Mouse (Mus musculus) heart, postnatal 10 days (tissue): ENCODE measurements around the gene Cactin. TPM values are rescaled to one million over a fixed set of nuclear protein-coding genes. Genes with fewer than 3 reads are reported as not detected.

Experiments
- DNase-seq, 2 experiments: peaks; one replicate each; pipeline ENCODE4 v3.0.0; 2021
- intact Hi-C: fragments of 180-260 bp; cut with DNase I; formaldehyde crosslinking; loops from one replicate; pipeline ENCODE4 v1.15.1; 2025
- total RNA-seq, 2 experiments: library from RNA; stranded (reverse); gene quantifications; 2 replicates each; pipeline ENCODE4 v1.2.3; 2021

Gene Cactin
- total RNA-seq, 2 experiments from 2014 or later: 21.0 to 23.6 TPM

DNA sequence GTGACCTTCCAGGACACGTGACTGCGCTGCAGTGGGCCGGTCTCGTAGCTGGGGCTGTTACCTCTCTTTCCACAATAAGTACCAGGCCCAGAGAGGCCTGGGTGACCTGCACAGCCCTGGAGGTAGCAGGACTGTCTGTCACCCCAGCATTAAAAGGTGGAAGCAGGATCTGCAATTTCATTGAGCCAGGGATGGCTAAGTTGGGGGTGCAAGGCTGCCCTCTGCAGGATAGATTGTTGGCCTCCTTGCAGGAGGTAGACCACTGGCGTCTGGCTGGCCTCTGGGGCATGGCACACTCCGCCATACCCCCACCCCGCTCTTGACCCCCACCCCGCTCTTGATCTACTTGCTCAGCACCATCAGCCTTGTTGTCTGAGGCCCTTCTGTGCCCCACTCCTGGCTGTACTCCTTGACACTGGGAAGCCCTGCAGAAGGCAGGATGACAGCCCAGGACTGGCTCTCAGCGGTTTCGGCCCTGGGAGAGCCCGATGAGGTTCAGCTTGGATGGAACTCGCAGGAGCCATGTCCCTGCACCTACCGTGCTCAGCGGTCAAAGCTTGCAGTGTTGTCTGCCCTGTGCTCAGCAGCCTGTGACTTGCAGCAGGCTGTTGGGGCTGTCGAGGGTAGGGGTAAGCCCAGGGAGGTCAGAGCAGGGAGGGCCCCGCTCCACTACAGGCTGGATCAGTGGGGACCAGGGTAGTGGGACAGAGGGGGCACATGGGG lies 4.4 kb upstream of the Cactin start:
- DNase-seq: peak in 1 of 2 experiments; percentile 48
- intact Hi-C loops: loop anchor here (2.0 kb wide), 1 partner anchor 28 kb away; no protein-coding TSS in a partner anchor

DNA sequence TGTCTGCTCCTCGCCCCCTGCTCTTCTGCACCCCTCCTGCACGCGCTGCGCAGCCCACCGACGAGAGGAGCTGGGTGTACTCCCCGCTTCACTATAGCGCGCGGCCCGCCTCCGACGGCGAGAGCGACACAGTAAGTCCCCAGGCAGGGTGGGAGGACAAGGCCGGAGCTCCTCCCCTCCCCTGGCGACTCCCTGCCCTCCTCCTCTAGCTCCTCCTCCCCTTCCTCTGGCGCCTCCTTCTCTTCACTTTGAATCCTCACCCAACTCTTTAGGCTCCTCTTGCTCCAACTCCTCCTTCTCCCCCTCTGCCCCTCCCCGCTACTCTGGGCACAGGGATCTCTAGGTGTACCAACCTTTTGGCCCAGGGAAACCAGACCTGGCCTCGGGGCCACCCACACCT lies 3.6 kb upstream of the Cactin start:
- intact Hi-C loops: loop anchor here (2.0 kb wide), 1 partner anchor 28 kb away; no protein-coding TSS in a partner anchor
- DNase-seq: peak in 1 of 2 experiments; percentile 46

DNA sequence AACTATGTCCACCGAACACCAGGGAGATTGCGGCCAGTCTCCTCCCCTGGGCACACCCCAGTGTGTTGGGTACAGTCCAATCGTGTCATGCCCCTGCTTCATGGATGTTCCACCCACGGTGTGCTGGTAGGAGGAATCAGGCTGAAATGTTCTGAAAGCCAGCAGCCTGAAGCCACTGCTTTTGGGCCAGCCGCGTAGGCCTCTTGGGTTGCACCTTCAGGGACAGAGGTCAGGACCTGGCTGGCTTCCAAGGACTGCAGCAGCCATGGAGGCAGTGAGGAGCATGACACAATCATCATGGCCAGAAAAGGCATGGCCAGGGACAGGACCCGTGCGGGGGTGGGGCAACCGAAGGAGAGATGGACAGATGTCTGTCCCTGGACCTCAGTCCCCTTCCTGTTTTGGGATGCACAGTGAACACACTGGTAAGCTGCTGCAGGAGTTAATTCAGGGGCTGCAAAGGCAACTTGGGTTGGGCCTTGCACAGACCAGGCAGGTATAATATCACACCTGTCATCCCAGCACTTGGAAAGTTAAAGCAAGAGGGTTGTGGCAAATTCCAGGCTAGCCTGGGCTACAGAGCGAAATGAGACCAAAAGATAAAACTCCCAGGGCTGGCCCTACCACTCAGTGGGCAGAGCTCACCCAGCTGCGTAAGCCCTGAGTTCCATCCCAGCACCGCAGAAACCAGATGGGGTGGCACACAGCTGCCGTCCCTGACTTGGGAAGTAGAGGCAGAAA lies 2.1 kb upstream of the Cactin start:
- intact Hi-C loops: no loop called here
- peak in 1 of 2 experiments; percentile 44 for DNase-seq

DNA sequence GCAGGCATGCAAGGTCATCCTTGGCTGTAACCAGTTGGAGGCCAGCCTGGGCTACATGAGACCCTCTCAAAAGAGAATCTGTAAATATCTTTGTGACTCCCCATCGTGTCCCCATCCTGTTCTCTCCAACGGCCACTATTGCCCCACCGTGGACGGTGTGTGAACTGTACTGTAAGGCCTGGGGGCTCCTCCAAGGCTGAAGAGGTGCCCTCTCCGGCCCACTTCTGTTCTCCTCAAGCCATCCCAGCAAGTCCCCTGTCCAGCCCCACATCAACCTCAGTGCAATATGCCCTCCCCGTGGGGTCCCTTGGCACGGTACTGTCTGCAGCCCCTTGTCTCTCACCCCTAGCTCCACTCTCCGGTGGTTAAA lies 1.6 kb upstream of the Cactin start:
- intact Hi-C loops: no loop called here
- DNase-seq: peak in 1 of 2 experiments; percentile 58

DNA sequence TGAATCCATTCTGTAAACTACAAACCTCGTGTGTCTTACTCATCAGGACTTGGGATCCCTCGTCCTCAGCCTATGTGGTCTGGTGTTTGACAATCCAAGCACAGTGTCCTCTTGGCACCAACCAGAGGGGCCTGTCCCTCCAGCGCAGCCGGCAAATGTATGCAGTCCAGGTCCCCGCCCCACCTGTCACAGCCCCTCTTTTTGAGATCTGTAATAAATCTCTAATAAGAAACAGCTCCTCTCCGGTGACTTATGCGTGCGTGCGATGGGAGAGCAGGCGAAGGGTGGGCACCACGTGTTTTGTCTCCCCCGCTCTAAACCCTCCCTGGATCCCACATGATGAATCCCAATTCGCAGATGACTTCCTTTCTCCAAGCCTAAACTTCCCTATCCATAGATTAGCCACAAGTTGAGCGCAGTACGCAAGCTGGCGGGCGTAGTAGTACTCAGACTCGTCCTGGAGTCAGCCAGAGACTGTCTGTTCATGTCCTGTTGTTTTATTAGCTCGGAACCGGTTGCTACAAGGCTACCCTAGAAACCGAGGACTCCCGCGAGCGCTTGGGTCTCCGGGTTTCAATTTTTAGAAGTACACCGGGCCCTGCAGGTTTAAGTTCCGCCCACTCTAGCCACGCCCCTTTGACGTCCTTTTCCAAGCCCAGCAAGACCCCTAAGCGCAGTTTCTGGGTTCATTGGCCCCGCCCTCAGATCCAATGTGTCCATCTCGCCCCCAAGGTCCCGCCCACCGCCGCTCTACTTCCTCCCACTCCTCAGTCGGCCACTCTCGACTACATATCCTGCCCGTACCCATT lies 958 bp upstream of the Cactin start:
- no peak for DNase-seq
- intact Hi-C loops: loop anchor here (1.0 kb wide), 1 partner anchor 19 kb away; no protein-coding TSS in a partner anchor

DNA sequence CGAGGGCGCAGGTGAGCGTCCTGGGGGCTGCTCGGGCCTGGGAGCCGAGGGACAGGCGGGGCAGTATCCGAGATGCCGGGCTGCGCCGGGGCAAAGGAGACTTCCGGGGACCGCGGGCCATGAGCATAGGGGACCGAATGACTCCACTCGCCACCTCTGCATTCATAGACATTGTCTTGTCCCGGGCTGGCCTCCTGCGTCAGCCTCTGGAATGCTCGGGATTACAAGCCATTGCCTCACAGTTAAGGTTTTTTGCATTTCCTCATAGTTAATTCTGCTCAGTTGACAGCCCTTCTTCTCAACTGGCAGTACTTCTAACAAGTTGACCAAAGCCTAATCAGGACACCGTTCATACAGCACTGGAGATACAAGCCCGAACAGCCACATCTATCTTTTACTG lies 533 bp downstream of the Cactin start:
- no peak for DNase-seq
- intact Hi-C loops: no loop called here

DNA sequence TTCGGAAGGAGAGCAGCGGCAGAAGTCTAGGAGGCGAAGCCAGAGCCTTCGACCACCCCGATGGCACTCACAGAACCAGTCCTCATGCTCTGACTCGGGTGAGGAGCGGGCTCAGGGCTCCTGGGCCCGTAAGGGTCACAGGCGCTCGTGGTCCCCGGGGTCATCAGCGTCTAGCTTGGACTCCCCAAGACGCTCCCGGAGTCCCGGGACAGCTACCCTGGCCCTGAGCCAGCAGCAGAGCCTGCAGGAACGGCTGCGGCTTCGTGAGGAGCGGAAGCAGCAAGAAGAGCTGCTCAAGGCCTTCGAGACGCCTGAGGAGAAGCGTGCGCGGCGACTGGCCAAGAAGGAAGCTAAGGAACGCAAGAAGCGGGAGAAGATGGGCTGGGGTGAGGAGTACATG lies 1.5 kb downstream of the Cactin start:
- DNase-seq: no peak
- intact Hi-C loops: no loop called here

DNA sequence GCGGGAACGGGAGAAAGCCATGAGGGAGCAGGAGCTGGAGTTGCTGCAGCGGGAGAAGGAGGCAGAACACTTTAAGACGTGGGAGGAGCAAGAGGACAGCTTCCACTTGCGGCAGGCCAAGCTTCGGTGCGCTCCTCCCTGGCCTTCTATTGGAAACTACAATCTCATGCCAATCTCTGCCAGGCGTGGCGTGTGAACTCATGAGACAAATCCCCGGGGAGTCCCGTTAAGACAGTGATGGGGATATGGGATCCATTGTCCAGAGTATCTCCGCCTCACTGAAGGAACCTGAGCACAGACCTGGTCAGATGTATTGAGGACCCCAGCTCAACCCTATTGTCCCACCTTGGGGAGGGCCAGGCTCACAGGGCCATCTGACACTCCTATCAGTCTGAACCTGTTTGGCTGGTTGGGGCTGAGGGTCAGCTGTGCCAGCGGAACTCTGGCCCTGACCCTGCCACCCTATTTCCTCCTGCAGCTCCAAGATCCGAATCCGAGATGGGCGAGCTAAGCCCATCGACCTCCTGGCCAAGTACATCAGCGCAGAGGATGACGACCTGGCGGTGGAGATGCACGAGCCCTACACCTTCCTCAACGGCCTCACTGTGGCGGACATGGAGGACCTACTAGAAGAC lies 2.4 kb downstream of the Cactin start:
- no peak for DNase-seq
- intact Hi-C loops: no loop called here

DNA sequence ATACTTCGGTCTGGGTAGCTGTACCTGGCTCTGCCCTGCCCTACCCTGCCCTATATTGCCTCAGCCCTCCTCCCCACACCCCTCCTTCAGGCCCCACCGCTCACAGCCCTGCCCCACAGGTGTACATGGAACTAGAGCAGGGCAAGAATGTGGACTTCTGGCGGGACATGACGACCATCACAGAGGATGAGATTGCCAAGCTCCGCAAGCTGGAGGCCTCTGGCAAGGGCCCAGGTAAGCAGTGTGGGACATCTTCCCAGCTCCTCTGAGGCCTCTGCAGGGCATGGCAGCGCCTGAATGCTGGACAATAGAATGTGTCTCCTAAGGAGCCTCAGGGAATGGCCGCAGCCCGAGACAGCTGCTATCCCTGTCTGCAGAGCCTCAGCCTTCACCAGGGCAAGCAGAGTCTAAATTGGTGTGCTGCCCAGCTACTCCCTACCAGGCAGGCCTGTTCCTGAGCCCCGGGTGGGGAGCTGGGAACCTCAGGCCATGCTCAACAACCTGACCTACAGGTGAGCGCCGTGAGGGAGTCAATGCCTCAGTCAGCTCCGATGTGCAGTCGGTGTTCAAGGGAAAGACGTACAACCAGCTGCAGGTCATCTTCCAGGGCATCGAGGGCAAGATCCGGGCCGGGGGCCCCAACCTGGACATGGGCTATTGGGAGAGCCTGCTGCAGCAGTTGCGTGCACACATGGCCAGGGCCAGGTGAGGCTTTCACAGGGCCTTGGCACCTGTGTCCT lies 3.1 kb downstream of the Cactin start:
- DNase-seq: no peak
- intact Hi-C loops: no loop called here

DNA sequence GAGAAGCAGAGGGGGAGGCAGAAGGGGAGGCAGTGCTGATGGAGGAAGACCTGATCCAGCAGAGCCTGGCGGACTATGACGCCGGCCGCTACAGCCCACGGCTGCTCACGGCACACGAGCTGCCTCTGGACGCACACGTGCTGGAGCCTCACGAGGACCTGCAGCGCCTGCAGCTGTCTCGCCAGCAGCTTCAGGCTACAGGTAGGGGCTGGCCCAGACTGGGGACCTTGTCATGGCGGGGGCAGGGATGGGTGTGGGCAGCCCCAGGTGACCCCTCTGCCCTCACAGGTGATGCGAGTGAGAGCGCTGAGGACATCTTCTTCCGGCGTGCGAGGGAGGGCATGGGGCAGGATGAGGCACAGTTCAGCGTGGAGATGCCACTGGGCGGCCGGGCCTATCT lies 4.3 kb downstream of the Cactin start:
- no peak for DNase-seq
- intact Hi-C loops: no loop called here

DNA sequence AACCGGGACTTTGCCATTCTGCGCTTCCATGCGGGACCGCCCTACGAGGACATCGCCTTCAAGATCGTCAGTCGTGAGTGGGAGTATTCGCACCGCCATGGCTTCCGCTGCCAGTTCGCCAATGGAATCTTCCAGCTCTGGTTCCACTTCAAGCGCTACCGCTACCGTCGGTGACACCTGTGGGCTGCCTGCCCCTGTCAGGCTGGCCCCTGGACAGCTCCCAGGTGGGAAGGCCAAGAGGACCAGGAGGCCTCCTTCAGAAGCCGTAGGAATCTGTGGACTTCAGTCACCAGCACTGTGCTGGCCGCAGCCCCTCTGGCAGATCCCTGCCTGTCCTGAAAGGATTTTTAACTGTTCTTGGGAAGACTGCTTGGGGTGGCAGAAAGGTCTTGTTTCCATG lies 4.9 kb downstream of the Cactin start:
- DNase-seq: no peak
- intact Hi-C loops: loop anchor here (2.0 kb wide), 1 partner anchor 15 kb away; no protein-coding TSS in a partner anchor

DNA sequence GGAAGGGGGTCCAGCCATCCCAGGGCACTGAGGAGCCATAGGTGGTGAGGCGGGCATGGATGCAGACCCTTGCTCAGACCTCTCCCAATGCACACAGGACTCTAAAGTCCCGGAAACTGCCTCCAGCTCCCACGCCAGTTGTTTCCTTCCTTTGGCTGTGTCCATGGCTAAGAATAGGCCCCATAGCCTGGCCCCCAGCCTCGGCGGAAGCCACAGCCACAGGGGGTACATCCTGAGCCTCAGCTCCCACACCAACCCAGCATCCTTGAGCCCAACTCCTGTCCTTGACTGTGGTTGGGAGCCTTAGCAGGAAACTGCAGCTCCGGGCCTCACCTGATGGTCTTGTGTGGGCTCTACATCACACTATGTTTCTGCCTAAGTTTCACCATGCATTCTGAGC lies 6.0 kb downstream of the Cactin start:
- peak; percentile 59 to 65 for DNase-seq
- intact Hi-C loops: loop anchor here (2.0 kb wide), 1 partner anchor 14 kb away; no protein-coding TSS in a partner anchor

DNA sequence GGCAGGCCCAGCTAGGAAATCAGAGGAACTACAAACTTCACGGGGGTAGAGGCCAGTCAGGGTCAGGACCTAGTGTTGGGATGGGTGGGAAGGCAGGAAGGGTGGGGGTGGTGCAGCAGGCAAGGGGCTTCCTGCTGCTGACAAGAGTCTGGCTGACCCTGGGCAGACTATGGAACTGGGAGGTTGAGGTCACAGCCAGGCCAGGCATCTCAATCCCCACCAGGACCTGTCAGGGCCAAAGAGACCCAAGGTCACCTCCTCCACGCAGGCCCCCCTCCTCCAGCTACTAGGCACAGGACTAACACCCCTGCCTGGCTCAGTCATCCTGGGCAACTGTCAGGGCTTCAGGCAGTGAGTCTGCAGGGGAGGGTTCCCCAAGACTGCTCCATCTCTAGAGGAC lies 7.1 kb downstream of the Cactin start:
- intact Hi-C loops: loop anchor here (2.0 kb wide), 1 partner anchor 13 kb away; no protein-coding TSS in a partner anchor
- DNase-seq: no peak

DNA sequence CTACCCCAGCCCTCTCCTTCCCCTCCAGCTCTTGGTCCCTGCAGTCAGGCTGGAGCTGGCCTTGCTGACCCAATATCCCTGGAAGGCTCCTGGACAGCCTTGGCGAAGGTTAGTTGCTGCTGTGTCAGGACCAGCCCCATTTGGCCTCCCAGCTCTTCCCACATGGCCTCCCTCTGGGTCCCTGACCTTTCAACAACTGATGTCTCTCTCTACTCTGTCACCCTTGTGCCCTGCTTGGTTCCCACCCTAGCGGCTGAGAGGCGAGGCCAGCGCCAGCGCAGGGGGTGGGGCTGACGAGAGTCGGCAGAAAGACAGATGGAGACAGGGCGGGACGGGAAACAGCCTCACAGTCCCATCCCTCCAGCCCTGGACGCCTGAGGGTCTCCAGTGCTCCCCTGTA lies 7.5 kb downstream of the Cactin start, which contains the start of gene Tbxa2r:
Gene Tbxa2r (plus strand): TSS at position 346 of the 400 bp plus-strand sequence.
- intact Hi-C loops: no loop called here
- peak; percentile 83 to 85 for DNase-seq

DNA sequence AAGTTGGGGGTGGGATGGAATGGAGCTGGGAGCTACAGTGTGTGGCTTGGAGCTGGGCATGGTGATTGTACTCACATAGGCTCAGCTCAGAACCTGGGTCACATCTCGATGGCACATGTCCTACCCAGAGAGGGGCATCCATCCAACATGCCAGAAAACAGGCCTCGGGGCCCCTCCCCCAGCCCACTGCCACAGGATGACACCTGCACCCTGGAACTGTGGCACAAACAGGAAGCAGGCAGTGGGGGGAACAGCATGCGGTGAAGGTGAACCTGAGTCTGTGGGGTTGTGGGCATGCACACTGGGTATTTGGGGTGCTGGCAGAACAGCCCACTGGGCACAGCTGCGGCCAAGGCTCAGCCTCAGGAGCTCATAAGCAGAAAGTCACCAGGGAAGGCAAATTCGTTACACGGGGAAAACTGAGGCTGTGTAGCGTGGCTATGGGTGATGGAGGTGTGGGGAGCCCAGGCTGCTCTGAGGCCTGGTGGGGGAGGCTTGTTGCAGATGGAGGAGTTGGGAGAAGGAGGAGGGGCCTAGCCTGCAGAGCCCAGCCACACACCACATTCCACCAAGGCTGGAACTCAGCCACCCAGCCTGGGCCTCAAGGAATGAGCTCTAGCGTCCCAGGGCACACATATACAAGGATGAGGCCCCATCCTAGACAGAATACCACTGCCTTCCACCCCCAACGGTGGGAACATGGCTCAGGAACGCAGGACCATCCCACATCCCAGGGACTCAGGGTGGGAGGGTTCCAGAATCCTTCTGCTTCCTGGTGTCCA lies 8.5 kb downstream of the Cactin start:
- intact Hi-C loops: no loop called here
- peak; percentile 68 to 78 for DNase-seq

DNA sequence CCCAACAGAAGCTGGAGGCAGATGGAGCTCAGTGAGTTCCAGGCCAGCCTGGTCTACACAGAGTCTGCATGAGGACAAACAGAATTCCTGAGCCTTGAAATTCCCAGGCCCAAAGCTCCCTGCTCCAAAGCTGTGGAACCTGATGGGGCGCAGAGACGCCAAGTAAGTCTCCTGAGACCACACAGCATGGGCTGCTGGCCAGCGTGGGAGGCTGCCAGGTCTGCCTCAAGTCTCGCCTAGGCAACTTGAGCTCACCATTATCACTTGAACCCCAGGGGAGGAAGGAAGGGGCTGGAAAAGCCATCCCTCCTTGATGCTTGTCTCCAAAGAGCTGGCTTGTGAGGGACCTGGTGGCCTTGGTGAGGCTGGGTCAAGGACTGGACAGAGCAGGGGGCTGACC lies 9.1 kb downstream of the Cactin start:
- intact Hi-C loops: no loop called here
- DNase-seq: peak; percentile 76 to 78

DNA sequence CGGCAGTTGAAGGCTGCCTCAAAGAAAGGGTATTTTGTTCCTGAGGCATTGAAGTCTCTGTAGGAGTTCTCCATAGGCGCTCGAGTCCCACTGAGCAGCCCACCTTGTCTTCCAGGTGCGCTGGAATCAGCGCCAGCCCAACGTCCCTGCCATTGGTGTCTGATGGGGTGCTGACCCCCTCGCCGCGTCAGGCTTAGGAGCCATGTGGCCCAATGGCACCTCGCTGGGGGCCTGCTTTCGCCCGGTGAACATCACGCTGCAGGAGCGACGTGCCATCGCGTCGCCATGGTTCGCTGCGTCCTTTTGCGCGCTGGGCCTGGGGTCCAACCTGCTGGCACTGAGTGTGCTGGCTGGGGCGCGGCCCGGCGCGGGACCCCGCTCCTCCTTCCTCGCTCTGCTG lies 11.4 kb downstream of the Cactin start:
- DNase-seq: no peak
- intact Hi-C loops: no loop called here

DNA sequence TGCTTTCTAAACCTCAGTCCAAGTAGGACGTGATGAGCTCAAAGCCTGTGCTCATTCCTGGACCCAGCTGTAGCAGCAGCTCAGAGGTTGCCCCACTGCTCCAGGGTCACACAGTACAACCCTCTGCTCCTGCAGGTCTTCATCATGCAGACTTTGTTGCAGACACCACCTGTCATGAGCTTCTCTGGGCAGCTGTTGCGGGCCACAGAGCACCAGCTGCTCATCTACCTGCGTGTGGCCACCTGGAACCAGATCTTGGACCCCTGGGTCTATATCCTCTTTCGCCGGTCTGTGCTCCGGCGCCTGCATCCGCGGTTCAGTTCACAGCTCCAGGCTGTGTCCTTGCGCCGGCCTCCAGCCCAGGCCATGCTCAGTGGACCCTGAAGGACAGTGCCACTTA lies 13.4 kb downstream of the Cactin start:
- no peak for DNase-seq
- intact Hi-C loops: no loop called here
